In the genomic region with DNA sequence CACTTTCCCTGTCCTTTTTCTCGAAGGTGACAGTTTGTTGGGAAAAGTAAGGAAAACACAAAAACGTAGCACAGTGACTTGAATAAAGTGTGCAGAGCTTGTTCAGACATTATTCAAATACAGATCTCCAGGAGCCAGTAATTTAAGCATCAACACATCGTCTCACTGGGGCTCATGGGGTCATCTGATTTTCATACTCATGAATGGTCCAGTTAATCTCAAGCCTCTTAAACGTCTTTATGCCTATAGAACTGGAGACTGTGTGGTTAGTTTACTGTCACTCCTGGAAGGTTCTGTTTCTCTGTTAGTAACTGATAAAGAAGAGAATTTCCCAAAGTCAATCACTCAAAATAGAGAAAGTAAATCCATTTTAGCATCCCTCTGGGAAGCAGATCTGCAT, we compare ENCODE assay signal across 22 mouse cellular contexts.
DNase-seq lines count a peak whose midpoint lies in the region; ATAC-seq and TF ChIP-seq lines count a peak whose summit lies in the region.
"Had no signal": no experiment of that assay in that cellular context is flagged by ENCODE, and none has a peak within 500 bp of the region (broad histone marks: within the 10 kb centered on the region; RNA-seq: fewer than 3 reads in every experiment).

No protein-coding gene starts in this region.

- WGBS in midbrain, embryonic 11.5 days, result 27% methylated on average over 4 of the region's 4 CpGs
- 21% methylated on average over 4 of the region's 4 CpGs for WGBS in midbrain, embryonic 15.5 days
- WGBS in midbrain, embryonic 12.5 days, result 22% methylated on average over 4 of the region's 4 CpGs
- 43% methylated on average over 4 of the region's 4 CpGs for WGBS in midbrain, embryonic 10.5 days
- WGBS in midbrain, embryonic 13.5 days, result 25% methylated on average over 4 of the region's 4 CpGs
- 28% methylated on average over 4 of the region's 4 CpGs for WGBS in midbrain, postnatal 0 days
- WGBS in midbrain, embryonic 14.5 days, result 23% methylated on average over 4 of the region's 4 CpGs
- 20% methylated on average over 4 of the region's 4 CpGs for WGBS in midbrain, embryonic 16.5 days

- peaks cover 3% of the 10 kb centered on the region; the same call in 1 of the 2 replicates for H3K4me1 ChIP-seq in midbrain, embryonic 11.5 days (ENCODE audit: control insufficient read depth, insufficient read depth, low read length)
- no peaks in the 10 kb centered on the region for H3K4me1 ChIP-seq in midbrain, embryonic 15.5 days
- no peaks in the 10 kb centered on the region for H3K4me1 ChIP-seq in midbrain, embryonic 12.5 days
- peaks cover 15% of the 10 kb centered on the region for H3K4me1 ChIP-seq in midbrain, embryonic 10.5 days
- H3K4me1 ChIP-seq in midbrain, embryonic 13.5 days (replicated peaks), result peaks cover 10% of the 10 kb centered on the region; the same call in 1 of the 2 replicates
- no peaks in the 10 kb centered on the region for H3K4me1 ChIP-seq in midbrain, postnatal 0 days (ENCODE audit: insufficient read depth, low read length)
- 0 out of 2 replicates have a peak, but pooled peaks cover 6% of the 10 kb centered on the region for H3K4me1 ChIP-seq in midbrain, embryonic 14.5 days (ENCODE audit: control insufficient read depth, insufficient read depth, low read length)
- no peaks in the 10 kb centered on the region; the same call in 1 of the 2 replicates for H3K4me1 ChIP-seq in midbrain, embryonic 16.5 days (ENCODE audit: control insufficient read depth, insufficient read depth, low read length)

- H3K9me3 ChIP-seq in midbrain, embryonic 11.5 days (ENCODE audit: control insufficient read depth, low read length), result no peaks in the 10 kb centered on the region; the same call in 1 of the 2 replicates
- H3K9me3 ChIP-seq in midbrain, embryonic 15.5 days, result no peaks in the 10 kb centered on the region
- no peaks in the 10 kb centered on the region for H3K9me3 ChIP-seq in midbrain, embryonic 12.5 days
- H3K9me3 ChIP-seq in midbrain, embryonic 10.5 days (replicated peaks), result no peaks in the 10 kb centered on the region
- no peaks in the 10 kb centered on the region for H3K9me3 ChIP-seq in midbrain, embryonic 13.5 days
- no peaks in the 10 kb centered on the region for H3K9me3 ChIP-seq in midbrain, postnatal 0 days (ENCODE audit: low read length)
- no peaks in the 10 kb centered on the region for H3K9me3 ChIP-seq in midbrain, embryonic 14.5 days (ENCODE audit: control insufficient read depth, low read length)
- no peaks in the 10 kb centered on the region for H3K9me3 ChIP-seq in midbrain, embryonic 16.5 days (replicated peaks; ENCODE audit: control insufficient read depth, low read length, poor library complexity, severe bottlenecking)
- H3K9me3 ChIP-seq: G1E had no signal

- TF ChIP-seq CTCF in midbrain, postnatal 0 days (IDR thresholded peaks at IDR 0.05), result no peak

- H3K36me3 ChIP-seq in midbrain, embryonic 11.5 days (ENCODE audit: control insufficient read depth, insufficient read depth, low read length), result no peaks in the 10 kb centered on the region
- H3K36me3 ChIP-seq in midbrain, embryonic 15.5 days (replicated peaks), result no peaks in the 10 kb centered on the region
- H3K36me3 ChIP-seq in midbrain, embryonic 12.5 days, result no peaks in the 10 kb centered on the region
- H3K36me3 ChIP-seq in midbrain, embryonic 10.5 days, result no peaks in the 10 kb centered on the region
- H3K36me3 ChIP-seq in midbrain, embryonic 13.5 days, result no peaks in the 10 kb centered on the region
- no peaks in the 10 kb centered on the region for H3K36me3 ChIP-seq in midbrain, postnatal 0 days (ENCODE audit: insufficient read depth, low read length)
- no peaks in the 10 kb centered on the region for H3K36me3 ChIP-seq in midbrain, embryonic 14.5 days (ENCODE audit: control insufficient read depth, insufficient read depth, low read length)
- H3K36me3 ChIP-seq in midbrain, embryonic 16.5 days (ENCODE audit: control insufficient read depth, insufficient read depth, low read length), result no peaks in the 10 kb centered on the region
- H3K36me3 ChIP-seq: G1E had no signal

- H3K27me3 ChIP-seq in midbrain, embryonic 11.5 days (ENCODE audit: control insufficient read depth, insufficient read depth, low read length), result no peaks in the 10 kb centered on the region
- no peaks in the 10 kb centered on the region for H3K27me3 ChIP-seq in midbrain, embryonic 15.5 days (replicated peaks)
- H3K27me3 ChIP-seq in midbrain, embryonic 12.5 days, result no peaks in the 10 kb centered on the region
- no peaks in the 10 kb centered on the region for H3K27me3 ChIP-seq in midbrain, embryonic 10.5 days (ENCODE audit: low read depth, poor library complexity, severe bottlenecking)
- no peaks in the 10 kb centered on the region for H3K27me3 ChIP-seq in midbrain, embryonic 13.5 days
- no peaks in the 10 kb centered on the region for H3K27me3 ChIP-seq in midbrain, postnatal 0 days (ENCODE audit: insufficient read depth, low read length)
- no peaks in the 10 kb centered on the region for H3K27me3 ChIP-seq in midbrain, embryonic 14.5 days (ENCODE audit: control insufficient read depth, insufficient read depth, low read length)
- no peaks in the 10 kb centered on the region for H3K27me3 ChIP-seq in midbrain, embryonic 16.5 days (ENCODE audit: control insufficient read depth, insufficient read depth, low read depth, low read length)
- H3K27me3 ChIP-seq: CH12.LX, Patski had no signal

- DNase-seq in midbrain, embryonic 11.5 days (ENCODE audit: low spot score, missing footprints), result no peak
- no peak for DNase-seq in midbrain, embryonic 10.5 days (ENCODE audit: low spot score)
- DNase-seq in midbrain, postnatal 0 days (ENCODE audit: low spot score), result no peak
- DNase-seq in midbrain, embryonic 14.5 days, result peak; percentile 36
- DNase-seq: adrenal gland, adult 2 months; adrenal gland, adult 8-10 months; adrenal gland, postnatal 10 days; adrenal gland, postnatal 14 days; adrenal gland, postnatal 25 days; adrenal gland, postnatal 36 days; B cell, adult 2 months; cerebellum, adult 11 months; cerebellum, adult 11-12 months had no signal

- no peak overlapping the region for H3K4me3 ChIP-seq in midbrain, embryonic 11.5 days (ENCODE audit: low read depth, low read length)
- H3K4me3 ChIP-seq in midbrain, embryonic 15.5 days, result no peak overlapping the region
- H3K4me3 ChIP-seq in midbrain, embryonic 12.5 days, result no peak overlapping the region
- H3K4me3 ChIP-seq in midbrain, embryonic 10.5 days, result no peak overlapping the region
- no peak overlapping the region for H3K4me3 ChIP-seq in midbrain, embryonic 13.5 days (replicated peaks)
- no peak overlapping the region for H3K4me3 ChIP-seq in midbrain, postnatal 0 days (ENCODE audit: low read depth, low read length)
- H3K4me3 ChIP-seq in midbrain, embryonic 14.5 days (replicated peaks; ENCODE audit: low read depth, low read length), result no peak overlapping the region
- H3K4me3 ChIP-seq in midbrain, embryonic 16.5 days (ENCODE audit: low read depth, low read length), result no peak overlapping the region

- H3K9ac ChIP-seq in midbrain, embryonic 11.5 days (ENCODE audit: low read length), result no peak overlapping the region
- no peak overlapping the region for H3K9ac ChIP-seq in midbrain, embryonic 15.5 days
- H3K9ac ChIP-seq in midbrain, embryonic 12.5 days (replicated peaks), result no peak overlapping the region
- H3K9ac ChIP-seq in midbrain, embryonic 13.5 days (replicated peaks), result no peak overlapping the region
- no peak overlapping the region for H3K9ac ChIP-seq in midbrain, postnatal 0 days (replicated peaks; ENCODE audit: low read length, poor library complexity, severe bottlenecking)
- no peak overlapping the region for H3K9ac ChIP-seq in midbrain, embryonic 14.5 days (replicated peaks; ENCODE audit: low read length)
- H3K9ac ChIP-seq in midbrain, embryonic 16.5 days (ENCODE audit: low read depth, low read length), result no peak overlapping the region

- peak; percentile 58; the same call in 1 of the 2 replicates for ATAC-seq in midbrain, embryonic 11.5 days (ENCODE audit: low FRiP score)
- ATAC-seq in midbrain, embryonic 15.5 days (replicated peaks), result no peak
- peak; percentile 52; the same call in 1 of the 2 replicates for ATAC-seq in midbrain, embryonic 12.5 days (ENCODE audit: low FRiP score, low read depth)
- ATAC-seq in midbrain, embryonic 13.5 days, result peak; percentile 17; the same call in 1 of the 2 replicates
- no peak for ATAC-seq in midbrain, postnatal 0 days (ENCODE audit: low FRiP score)
- ATAC-seq in midbrain, embryonic 14.5 days (ENCODE audit: low FRiP score, low TSS enrichment), result no peak
- ATAC-seq in midbrain, embryonic 16.5 days, result no peak
- ATAC-seq: activated CD4-positive, CD25-positive, alpha-beta regulatory T cell, adult 4 months; CD4-positive, CD25-positive, alpha-beta regulatory T cell, adult 4 months; Patski had no signal

- no peak overlapping the region for H3K27ac ChIP-seq in midbrain, embryonic 11.5 days (ENCODE audit: low read depth, low read length)
- H3K27ac ChIP-seq in midbrain, embryonic 15.5 days, result no peak overlapping the region
- H3K27ac ChIP-seq in midbrain, embryonic 12.5 days (replicated peaks), result no peak overlapping the region
- H3K27ac ChIP-seq in midbrain, embryonic 10.5 days (replicated peaks), result no peak overlapping the region
- H3K27ac ChIP-seq in midbrain, embryonic 13.5 days, result no peak overlapping the region; the same call in 1 of the 2 replicates
- H3K27ac ChIP-seq in midbrain, postnatal 0 days (ENCODE audit: low read depth, low read length), result no peak overlapping the region
- no peak overlapping the region for H3K27ac ChIP-seq in midbrain, embryonic 14.5 days (replicated peaks; ENCODE audit: low read depth, low read length)
- no peak overlapping the region for H3K27ac ChIP-seq in midbrain, embryonic 16.5 days (ENCODE audit: low read length)

- H3K4me2 ChIP-seq in midbrain, embryonic 11.5 days, result no peak overlapping the region
- no peak overlapping the region for H3K4me2 ChIP-seq in midbrain, embryonic 15.5 days
- no peak overlapping the region for H3K4me2 ChIP-seq in midbrain, embryonic 12.5 days (replicated peaks)
- no peak overlapping the region for H3K4me2 ChIP-seq in midbrain, embryonic 13.5 days (replicated peaks)
- no peak overlapping the region for H3K4me2 ChIP-seq in midbrain, postnatal 0 days (ENCODE audit: low read depth, low read length, poor library complexity, severe bottlenecking)
- H3K4me2 ChIP-seq in midbrain, embryonic 14.5 days (ENCODE audit: low read length), result no peak overlapping the region
- H3K4me2 ChIP-seq in midbrain, embryonic 16.5 days (ENCODE audit: low read length), result no peak overlapping the region

Comparison
In these comparisons a context has a peak if more than half of its experiments do, and no peak if none do; other contexts are left out.
1. ATAC-seq: peak in midbrain, embryonic 11.5 days (single experiment), midbrain, embryonic 12.5 days (single experiment) and midbrain, embryonic 13.5 days (single experiment); none in midbrain, embryonic 15.5 days (single experiment), midbrain, postnatal 0 days (single experiment), midbrain, embryonic 14.5 days (single experiment) and midbrain, embryonic 16.5 days (single experiment).